Mouse (Mus musculus) forebrain, embryonic 11.5 days (tissue): Measurements from ENCODE around the gene Nlgn3. TPM values are rescaled to one million over a fixed set of nuclear protein-coding genes. Genes with fewer than 3 reads are reported as not detected.
"Not testable (repeated sequence)": the region's sequence is repeated elsewhere in the genome, so short reads cannot be mapped to it uniquely, and the experiment has no call there.

ENCODE experiments used
- ATAC-seq: fragments of 200-750 bp; cut with Nextera tagmentation; replicated peaks from 2 replicates; pipeline ENCODE4 v1.8.0; 2017; ENCODE audit warnings: moderate TSS enrichment; ENCODE audit not compliant: low FRiP score
- DNase-seq: peaks from one replicate; pipeline ENCODE4 v3.0.0-alpha.2; 2017; ENCODE audit warnings: low spot score
- H3K27ac ChIP-seq: fragments of 300-500 bp; sonication (generic); 2 replicates; pipeline ENCODE4 v1.5.1; 2014; ENCODE audit warnings: low read depth, low read length
- H3K27me3 ChIP-seq: fragments of 300-500 bp; sonication (generic); 2 replicates; pipeline ENCODE4 v1.6.1; 2014; ENCODE audit warnings: mild to moderate bottlenecking, low read length, mixed read lengths; ENCODE audit not compliant: control insufficient read depth, insufficient read depth
- H3K36me3 ChIP-seq: fragments of 300-500 bp; sonication (generic); 2 replicates; pipeline ENCODE4 v1.6.1; 2014; ENCODE audit warnings: mild to moderate bottlenecking, low read length, moderate library complexity, mixed read lengths; ENCODE audit not compliant: control insufficient read depth, insufficient read depth
- H3K4me1 ChIP-seq: fragments of 300-500 bp; sonication (generic); replicated peaks from 2 replicates; pipeline ENCODE4 v1.6.1; 2014; ENCODE audit warnings: low read length, mixed read lengths; ENCODE audit not compliant: control insufficient read depth, insufficient read depth
- H3K4me2 ChIP-seq: fragments of 300-500 bp; sonication (generic); 2 replicates; pipeline ENCODE4 v1.6.1; 2014; ENCODE audit warnings: low read depth, mild to moderate bottlenecking, low read length, moderate library complexity, mixed read lengths; ENCODE audit not compliant: severe bottlenecking
- H3K4me3 ChIP-seq: fragments of 300-500 bp; sonication (generic); 2 replicates; pipeline ENCODE4 v1.5.1; 2014; ENCODE audit warnings: low read depth, low read length
- H3K9ac ChIP-seq: fragments of 300-500 bp; sonication (generic); 2 replicates; pipeline ENCODE4 v1.6.1; 2014; ENCODE audit warnings: low read length
- H3K9me3 ChIP-seq: fragments of 300-500 bp; sonication (generic); 2 replicates; pipeline ENCODE4 v1.6.1; 2016; ENCODE audit warnings: low read length, mixed read lengths; ENCODE audit not compliant: control insufficient read depth
- WGBS: fragments of 180-500 bp; shearing (Covaris S2); extraction: QIAGEN DNeasy Blood & Tissue Kit; methylation state at CpG from one replicate; pipeline ENCODE4 v1.1.7; 2014; 5-methylcytosine and 5-hydroxymethylcytosine counted together
- polyA plus RNA-seq: library from polyadenylated mRNA; unstranded; fragments of >200 nt; fragmentation: Nextera tagmentation; extraction: Ambion mirVana; gene quantifications from 2 replicates; pipeline ENCODE4 v1.2.1, GENCODE M21; 2014

Gene Nlgn3
- polyA plus RNA-seq, 1 experiment from 2014 or later = 28.1 TPM

GRCm38 (mm10) chrX:101342837-101343236 lies 43.9 kb downstream of the Nlgn3 start:
- not testable (repeated sequence) for H3K4me3 ChIP-seq

GRCm38 (mm10) chrX:101345456-101345855 lies 46.5 kb downstream of the Nlgn3 start:
- no peaks in the 10 kb centered on the region for H3K4me1 ChIP-seq
- WGBS = 87% methylated on average over 2 of the region's 2 CpGs
- no peaks in the 10 kb centered on the region for H3K36me3 ChIP-seq
- no peak overlapping the region for H3K27ac ChIP-seq
- no peak overlapping the region for H3K4me3 ChIP-seq
- no peak for ATAC-seq
- no peak for DNase-seq
- no peak overlapping the region for H3K9ac ChIP-seq
- H3K4me2 ChIP-seq = no peak overlapping the region
- peaks cover under 1% of the 10 kb centered on the region; the same call in 1 of the 2 replicates for H3K27me3 ChIP-seq
- H3K9me3 ChIP-seq = no peaks in the 10 kb centered on the region

More at GRCm38 (mm10) chrX:101342837-101343236, 43.9 kb downstream of the Nlgn3 start:
- 69% methylated on average over 2 of the region's 2 CpGs for WGBS
- not testable (repeated sequence) for H3K4me1 ChIP-seq, DNase-seq, H3K27me3 ChIP-seq, H3K9ac ChIP-seq, H3K4me2 ChIP-seq, H3K9me3 ChIP-seq, H3K36me3 ChIP-seq, H3K27ac ChIP-seq, ATAC-seq

- Histone ChIP-seq H3K9ac (no peak overlapping the region), H3K4me3 (no peak overlapping the region), H3K27ac (no peak overlapping the region), H3K4me2 (no peak overlapping the region), H3K9me3 (no peaks in the 10 kb centered on the region), H3K4me1 (no peaks in the 10 kb centered on the region), H3K36me3 (no peaks in the 10 kb centered on the region), H3K27me3 (no peaks in the 10 kb centered on the region; the same call in 1 of the 2 replicates)
- DNase-seq = no peak
- no peak for ATAC-seq
- 63% methylated on average over 4 of the region's 4 CpGs for WGBS
Measured at GRCm38 (mm10) chrX:101346475-101346874, 47.5 kb downstream of the Nlgn3 start.

- Histone ChIP-seq H3K36me3 (no peaks in the 10 kb centered on the region), H3K4me1 (no peaks in the 10 kb centered on the region), H3K27ac (no peak overlapping the region), H3K9ac (no peak overlapping the region), H3K9me3 (no peaks in the 10 kb centered on the region), H3K4me2 (no peak overlapping the region), H3K27me3 (no peaks in the 10 kb centered on the region; the same call in 1 of the 2 replicates), H3K4me3 (no peak overlapping the region)
- no peak for ATAC-seq
- WGBS = 65% methylated on average over 4 of the region's 4 CpGs
- no peak for DNase-seq
Measured at GRCm38 (mm10) chrX:101351188-101351587, 52.2 kb downstream of the Nlgn3 start.

- not testable (repeated sequence) for ATAC-seq, H3K4me1 ChIP-seq, H3K9me3 ChIP-seq
Measured at GRCm38 (mm10) chrX:101358902-101359301, 59.9 kb downstream of the Nlgn3 start.

GRCm38 (mm10) chrX:101369001-101369400 lies 70.0 kb downstream of the Nlgn3 start:
- H3K9ac ChIP-seq = no peak overlapping the region
- no peaks in the 10 kb centered on the region for H3K36me3 ChIP-seq
- 80% methylated on average over 7 of the region's 7 CpGs for WGBS
- H3K27ac ChIP-seq = no peak overlapping the region
- H3K27me3 ChIP-seq = no peaks in the 10 kb centered on the region; the same call in 1 of the 2 replicates
- H3K4me3 ChIP-seq = no peak overlapping the region
- H3K4me1 ChIP-seq = no peaks in the 10 kb centered on the region
- H3K4me2 ChIP-seq = no peak overlapping the region
- DNase-seq (no peak), ATAC-seq (no peak)
- no peaks in the 10 kb centered on the region for H3K9me3 ChIP-seq

More at GRCm38 (mm10) chrX:101358902-101359301, 59.9 kb downstream of the Nlgn3 start:
- not testable (repeated sequence) for H3K9ac ChIP-seq, H3K27me3 ChIP-seq, H3K4me2 ChIP-seq, DNase-seq, H3K4me3 ChIP-seq, H3K36me3 ChIP-seq, H3K27ac ChIP-seq
- WGBS = 57% methylated on average over 3 of the region's 4 CpGs

- Histone ChIP-seq H3K4me3 (no peak overlapping the region), H3K9ac (no peak overlapping the region), H3K27me3 (no peaks in the 10 kb centered on the region; the same call in 1 of the 2 replicates), H3K27ac (no peak overlapping the region), H3K9me3 (no peaks in the 10 kb centered on the region), H3K36me3 (no peaks in the 10 kb centered on the region), H3K4me1 (no peaks in the 10 kb centered on the region), H3K4me2 (no peak overlapping the region)
- no peak for DNase-seq
- 74% methylated on average over 3 of the region's 3 CpGs for WGBS
- ATAC-seq = no peak
Measured at GRCm38 (mm10) chrX:101370573-101370972, 71.6 kb downstream of the Nlgn3 start.

- no peak for ATAC-seq
- Histone ChIP-seq H3K4me1 (no peaks in the 10 kb centered on the region), H3K27me3 (peaks cover 2% of the 10 kb centered on the region; the same call in 1 of the 2 replicates), H3K4me2 (no peak overlapping the region), H3K4me3 (no peak overlapping the region), H3K36me3 (no peaks in the 10 kb centered on the region), H3K9ac (no peak overlapping the region), H3K9me3 (no peaks in the 10 kb centered on the region), H3K27ac (no peak overlapping the region)
- WGBS = 79% methylated on average over 5 of the region's 5 CpGs
- no peak for DNase-seq
Measured at GRCm38 (mm10) chrX:101372946-101373345, 74.0 kb downstream of the Nlgn3 start.
